ENCODE assay signal across 8 mouse cellular contexts in the genomic region with DNA sequence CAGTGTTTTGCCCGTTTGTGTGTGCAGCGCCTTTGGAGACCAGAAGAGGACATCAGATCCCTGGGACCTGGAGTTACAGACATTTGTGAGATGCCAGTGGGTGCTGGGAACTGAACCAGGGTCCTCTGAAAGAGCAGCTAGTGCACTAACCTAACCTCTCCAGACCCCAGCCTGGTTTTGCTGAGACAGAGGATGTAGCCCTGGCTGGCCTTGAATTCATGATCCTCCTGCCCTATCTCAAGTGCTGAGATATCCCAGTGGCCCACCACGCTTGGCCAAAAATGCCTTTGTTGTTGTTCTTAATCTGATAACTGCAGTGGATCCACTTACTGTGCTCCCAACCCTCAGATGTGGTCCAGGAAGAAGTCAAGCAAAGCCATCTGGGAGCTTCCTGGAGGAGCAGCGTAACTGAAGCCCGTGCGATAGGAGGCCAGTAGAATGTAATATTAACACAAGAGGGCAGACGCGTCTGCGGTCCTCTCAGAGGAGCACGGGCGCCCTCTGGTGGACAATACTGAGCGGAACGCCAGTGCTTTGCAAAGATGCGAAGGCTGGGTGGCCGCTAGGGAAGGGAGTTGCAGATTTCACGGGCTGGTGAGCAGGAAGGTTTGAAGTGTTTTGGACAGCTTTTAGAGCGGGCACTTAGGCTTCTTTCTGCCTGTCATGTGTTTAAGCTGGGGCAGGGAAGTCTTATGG.
DNase-seq lines count a peak whose midpoint lies in the region; ATAC-seq and TF ChIP-seq lines count a peak whose summit lies in the region.

No protein-coding gene starts in this region.

- peak; percentile 100 for TF ChIP-seq CTCF in liver, embryonic 14.5 days (IDR thresholded peaks at IDR 0.05; ENCODE audit: low read depth)

- H3K27ac ChIP-seq in forebrain, embryonic 11.5 days (ENCODE audit: low read depth, low read length): no peak overlapping the region
- H3K27ac ChIP-seq in heart, embryonic 16.5 days (ENCODE audit: low read length): no peak overlapping the region
- no peak overlapping the region for H3K27ac ChIP-seq in liver, embryonic 14.5 days
- no peak overlapping the region for H3K27ac ChIP-seq in neural tube, embryonic 11.5 days (ENCODE audit: low read depth, low read length)
- no peak overlapping the region for H3K27ac ChIP-seq in stomach, embryonic 16.5 days (ENCODE audit: low read length)

- peak; percentile 91 for DNase-seq in c-Kit-positive CD71-negative TER-119-negative erythroid progenitor cells, embryonic 14.5 days (ENCODE audit: low read depth)
- DNase-seq in forebrain, embryonic 11.5 days (ENCODE audit: low spot score): peak; percentile 95
- DNase-seq in kidney, postnatal 25 days: peak; percentile 91 to 96
- peak; percentile 64 to 74 (median 66) for DNase-seq in liver, embryonic 14.5 days (ENCODE audit: low read depth in 3 of 3, low spot score in 3 of 3)
- DNase-seq in neural tube, embryonic 11.5 days (ENCODE audit: low spot score): peak; percentile 91

- H3K4me1 ChIP-seq in forebrain, embryonic 11.5 days (replicated peaks; ENCODE audit: control insufficient read depth, insufficient read depth, low read length): no peaks in the 10 kb centered on the region
- H3K4me1 ChIP-seq in heart, embryonic 16.5 days (ENCODE audit: control insufficient read depth, insufficient read depth, low read length): peaks cover 2% of the 10 kb centered on the region
- peaks cover 8 to 14% of the 10 kb centered on the region in 2 experiments; a peak in 3 of 4 replicates for H3K4me1 ChIP-seq in liver, embryonic 14.5 days (replicated peaks; ENCODE audit: control insufficient read depth in 2 of 2, insufficient read depth in 2 of 2, low read length in 1 of 2)
- no peaks in the 10 kb centered on the region for H3K4me1 ChIP-seq in neural tube, embryonic 11.5 days (ENCODE audit: control insufficient read depth, insufficient read depth, low read length)
- H3K4me1 ChIP-seq in stomach, embryonic 16.5 days (ENCODE audit: control insufficient read depth, insufficient read depth, low read length): no peaks in the 10 kb centered on the region

- H3K27me3 ChIP-seq in forebrain, embryonic 11.5 days (ENCODE audit: control insufficient read depth, insufficient read depth, low read length): no peaks in the 10 kb centered on the region
- no peaks in the 10 kb centered on the region for H3K27me3 ChIP-seq in heart, embryonic 16.5 days (ENCODE audit: control insufficient read depth, insufficient read depth, low read length)
- no peaks in the 10 kb centered on the region for H3K27me3 ChIP-seq in liver, embryonic 14.5 days (ENCODE audit: control insufficient read depth, insufficient read depth, low read length)
- H3K27me3 ChIP-seq in neural tube, embryonic 11.5 days (ENCODE audit: control insufficient read depth, insufficient read depth, low read length): no peaks in the 10 kb centered on the region
- no peaks in the 10 kb centered on the region for H3K27me3 ChIP-seq in stomach, embryonic 16.5 days (ENCODE audit: control insufficient read depth, insufficient read depth, low read length)

- H3K4me2 ChIP-seq in forebrain, embryonic 11.5 days (ENCODE audit: low read depth, low read length, severe bottlenecking): no peak overlapping the region
- H3K4me2 ChIP-seq in heart, embryonic 16.5 days (ENCODE audit: low read depth, low read length): peak overlapping the region; percentile 47
- H3K4me2 ChIP-seq in liver, embryonic 14.5 days (ENCODE audit: low read depth): peak overlapping the region; percentile 54
- H3K4me2 ChIP-seq in neural tube, embryonic 11.5 days (ENCODE audit: low read depth): no peak overlapping the region
- peak overlapping the region; percentile 30; the same call in 1 of the 2 replicates for H3K4me2 ChIP-seq in stomach, embryonic 16.5 days (ENCODE audit: low read depth, low read length)

- no peak for TF ChIP-seq EP300 in liver, embryonic 14.5 days (IDR thresholded peaks at IDR 0.05; ENCODE audit: low read depth)

- peak; percentile 35 for ATAC-seq in CD4-positive, CD25-positive, alpha-beta regulatory T cell, adult 4 months
- peak; percentile 64 for ATAC-seq in forebrain, embryonic 11.5 days (replicated peaks; ENCODE audit: low FRiP score)
- ATAC-seq in heart, embryonic 16.5 days (replicated peaks; ENCODE audit: extremely low read depth, insufficient read depth, low FRiP score): no peak
- peak; percentile 66 for ATAC-seq in liver, embryonic 14.5 days (ENCODE audit: insufficient read depth)
- ATAC-seq in neural tube, embryonic 11.5 days (ENCODE audit: insufficient read depth, low FRiP score, low TSS enrichment): no peak
- ATAC-seq in stomach, embryonic 16.5 days (ENCODE audit: insufficient read depth, low FRiP score): peak; percentile 59; the same call in 1 of the 2 replicates

- no peak overlapping the region; the same call in 1 of the 2 replicates for H3K9ac ChIP-seq in forebrain, embryonic 11.5 days (ENCODE audit: low read length)
- no peak overlapping the region for H3K9ac ChIP-seq in heart, embryonic 16.5 days (ENCODE audit: low read length)
- peak overlapping the region; percentile 9; the same call in 1 of the 2 replicates for H3K9ac ChIP-seq in liver, embryonic 14.5 days (replicated peaks)
- H3K9ac ChIP-seq in neural tube, embryonic 11.5 days (ENCODE audit: low read length): no peak overlapping the region
- no peak overlapping the region for H3K9ac ChIP-seq in stomach, embryonic 16.5 days (ENCODE audit: low read length)

- no peaks in the 10 kb centered on the region for H3K36me3 ChIP-seq in forebrain, embryonic 11.5 days (ENCODE audit: control insufficient read depth, insufficient read depth, low read length)
- no peaks in the 10 kb centered on the region for H3K36me3 ChIP-seq in heart, embryonic 16.5 days (ENCODE audit: control insufficient read depth, insufficient read depth)
- H3K36me3 ChIP-seq in liver, embryonic 14.5 days (replicated peaks; ENCODE audit: control insufficient read depth, insufficient read depth, low read depth): no peaks in the 10 kb centered on the region
- H3K36me3 ChIP-seq in neural tube, embryonic 11.5 days (ENCODE audit: control insufficient read depth, insufficient read depth, low read length): no peaks in the 10 kb centered on the region
- H3K36me3 ChIP-seq in stomach, embryonic 16.5 days (ENCODE audit: control insufficient read depth, insufficient read depth, low read length): no peaks in the 10 kb centered on the region

- H3K4me3 ChIP-seq in forebrain, embryonic 11.5 days (ENCODE audit: low read depth, low read length): no peak overlapping the region
- peak overlapping the region; percentile 18; the same call in 1 of the 2 replicates for H3K4me3 ChIP-seq in heart, embryonic 16.5 days (ENCODE audit: low read length)
- no peak overlapping the region; a peak in 1 of 4 replicates for H3K4me3 ChIP-seq in liver, embryonic 14.5 days (ENCODE audit: insufficient read depth in 1 of 2, low read depth in 2 of 2, low read length in 2 of 2)
- H3K4me3 ChIP-seq in neural tube, embryonic 11.5 days (ENCODE audit: low read depth, low read length): no peak overlapping the region
- H3K4me3 ChIP-seq in stomach, embryonic 16.5 days (replicated peaks; ENCODE audit: low read length): no peak overlapping the region

- 0 out of 2 replicates have a peak, but pooled peaks cover 3% of the 10 kb centered on the region for H3K9me3 ChIP-seq in forebrain, embryonic 11.5 days (ENCODE audit: control insufficient read depth, low read length)
- peaks cover 7% of the 10 kb centered on the region for H3K9me3 ChIP-seq in heart, embryonic 16.5 days (replicated peaks; ENCODE audit: control insufficient read depth, low read length)
- no peaks in the 10 kb centered on the region for H3K9me3 ChIP-seq in liver, embryonic 14.5 days (ENCODE audit: control insufficient read depth, low read length)
- H3K9me3 ChIP-seq in neural tube, embryonic 11.5 days (ENCODE audit: control insufficient read depth, low read length): no peaks in the 10 kb centered on the region
- no peaks in the 10 kb centered on the region for H3K9me3 ChIP-seq in stomach, embryonic 16.5 days (replicated peaks; ENCODE audit: control insufficient read depth, low read length)

- WGBS in forebrain, embryonic 11.5 days: 19% methylated on average over 17 of the region's 17 CpGs
- 18% methylated on average over 17 of the region's 17 CpGs for WGBS in heart, embryonic 16.5 days
- 18% methylated on average over 17 of the region's 17 CpGs for WGBS in liver, embryonic 14.5 days (ENCODE audit: insufficient replicate concordance)
- WGBS in neural tube, embryonic 11.5 days: 21% methylated on average over 17 of the region's 17 CpGs
- WGBS in stomach, embryonic 16.5 days: 20% methylated on average over 17 of the region's 17 CpGs

Comparison
In these comparisons a context has a peak if more than half of its experiments do, and no peak if none do; other contexts are left out.
1. ATAC-seq: peak in CD4-positive, CD25-positive, alpha-beta regulatory T cell, adult 4 months (single experiment), forebrain, embryonic 11.5 days (single experiment), liver, embryonic 14.5 days (single experiment) and stomach, embryonic 16.5 days (single experiment); none in heart, embryonic 16.5 days (single experiment) and neural tube, embryonic 11.5 days (single experiment).
2. H3K4me2 ChIP-seq: peak in heart, embryonic 16.5 days (single experiment), liver, embryonic 14.5 days (single experiment) and stomach, embryonic 16.5 days (single experiment); none in forebrain, embryonic 11.5 days (single experiment) and neural tube, embryonic 11.5 days (single experiment).
3. Peak in every context shown above with its lines, with median percentiles within 50 percentile points of each other: DNase-seq.